Mouse (Mus musculus) hindbrain, postnatal 0 days (tissue): ENCODE measurements around the gene Prok2. TPM values are rescaled to one million over a fixed set of nuclear protein-coding genes. Genes with fewer than 3 reads are reported as not detected.
A peak's percentile ranks its signal among the peaks of the same experiment; 100 is the strongest.

Source experiments
- ATAC-seq: fragments of 200-750 bp; cut with Nextera tagmentation; 2 replicates; pipeline ENCODE4 v1.8.0; 2017; ENCODE audit warnings: mild to moderate bottlenecking, moderate TSS enrichment, moderate library complexity
- DNase-seq: peaks from one replicate; pipeline ENCODE4 v3.0.0-alpha.2; 2015; ENCODE audit warnings: low spot score
- H3K27ac ChIP-seq: fragments of 300-500 bp; sonication (generic); 2 replicates; pipeline ENCODE4 v1.5.1; 2014; ENCODE audit warnings: mild to moderate bottlenecking
- H3K27me3 ChIP-seq: fragments of 300-500 bp; sonication (generic); 2 replicates; pipeline ENCODE4 v1.6.1; 2014; ENCODE audit warnings: low read length, mixed read lengths; ENCODE audit not compliant: insufficient read depth
- H3K36me3 ChIP-seq: fragments of 300-500 bp; sonication (generic); 2 replicates; pipeline ENCODE4 v1.6.1; 2014; ENCODE audit warnings: low read length, mixed read lengths; ENCODE audit not compliant: insufficient read depth
- H3K4me1 ChIP-seq: fragments of 300-500 bp; sonication (generic); 2 replicates; pipeline ENCODE4 v1.6.1; 2014; ENCODE audit warnings: antibody characterized with exemption, low read length, mixed read lengths; ENCODE audit not compliant: insufficient read depth
- H3K4me2 ChIP-seq: fragments of 300-500 bp; sonication (generic); 2 replicates; pipeline ENCODE4 v1.6.1; 2014; ENCODE audit warnings: low read depth, mild to moderate bottlenecking, low read length, moderate library complexity, mixed read lengths
- H3K4me3 ChIP-seq: fragments of 300-500 bp; sonication (generic); 2 replicates; pipeline ENCODE4 v1.5.1; 2014; ENCODE audit warnings: low read length
- H3K9ac ChIP-seq: fragments of 300-500 bp; sonication (generic); replicated peaks from 2 replicates; pipeline ENCODE4 v1.6.1; 2014; ENCODE audit warnings: mild to moderate bottlenecking, low read length, moderate library complexity, mixed read lengths
- H3K9me3 ChIP-seq: fragments of 300-500 bp; sonication (generic); 2 replicates; pipeline ENCODE4 v1.6.1; 2016; ENCODE audit warnings: low read length, mixed read lengths
- CTCF ChIP-seq: IDR thresholded peaks from 2 replicates; pipeline ENCODE4 v1.5.1; 2016; ENCODE audit warnings: antibody characterized with exemption, control low read depth, low read depth
- WGBS: fragments of 180-500 bp; shearing (Covaris S2); extraction: QIAGEN DNeasy Blood & Tissue Kit; methylation state at CpG from one replicate; pipeline ENCODE4 v1.1.7; 2014; 5-methylcytosine and 5-hydroxymethylcytosine counted together
- polyA plus RNA-seq: library from polyadenylated mRNA; unstranded; fragments of >200 nt; fragmentation: Nextera tagmentation; extraction: Ambion mirVana; gene quantifications from 2 replicates; pipeline ENCODE4 v1.2.1, GENCODE M21; 2015
- total RNA-seq: library from RNA; depleted of rRNA; stranded (reverse); fragments of >200 nt; gene quantifications from 2 replicates; pipeline ENCODE4 v1.2.3, GENCODE M21; 2014

Prok2 gene
- total and polyA plus RNA-seq, 2 experiments from 2014 or later: 0.41 TPM; not detected in 1

DNA sequence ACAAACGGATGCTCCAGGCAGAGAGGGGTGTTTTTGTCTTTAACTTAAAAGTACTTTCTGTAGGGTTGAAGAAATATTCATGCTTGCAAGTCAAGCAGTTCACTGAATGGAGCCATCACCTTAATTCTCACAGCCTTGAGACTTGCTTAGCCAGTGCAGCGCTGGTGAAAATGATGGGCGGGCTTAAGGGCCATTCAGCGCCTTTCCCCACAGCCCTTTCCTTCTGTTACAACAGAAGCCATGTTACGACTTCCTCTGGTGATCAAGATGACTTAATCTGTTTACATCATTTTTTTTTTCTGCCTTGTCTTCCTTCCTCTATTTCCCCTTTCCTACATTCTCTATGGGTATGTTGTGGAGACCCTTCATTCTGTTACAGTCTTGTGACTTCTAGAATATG lies 20.1 kb upstream of the Prok2 start:
- WGBS: 86% methylated on average over 5 of the region's 5 CpGs
- H3K36me3 ChIP-seq: no peaks in the 10 kb centered on the region
- H3K4me1 ChIP-seq: peaks cover 7% of the 10 kb centered on the region
- H3K27ac ChIP-seq: no peak overlapping the region
- DNase-seq: no peak
- no peaks in the 10 kb centered on the region for H3K9me3 ChIP-seq
- ATAC-seq: no peak
- H3K27me3 ChIP-seq: no peaks in the 10 kb centered on the region
- no peak for TF ChIP-seq CTCF
- no peak overlapping the region for H3K4me2 ChIP-seq
- no peak overlapping the region for H3K4me3 ChIP-seq
- H3K9ac ChIP-seq: no peak overlapping the region

DNA sequence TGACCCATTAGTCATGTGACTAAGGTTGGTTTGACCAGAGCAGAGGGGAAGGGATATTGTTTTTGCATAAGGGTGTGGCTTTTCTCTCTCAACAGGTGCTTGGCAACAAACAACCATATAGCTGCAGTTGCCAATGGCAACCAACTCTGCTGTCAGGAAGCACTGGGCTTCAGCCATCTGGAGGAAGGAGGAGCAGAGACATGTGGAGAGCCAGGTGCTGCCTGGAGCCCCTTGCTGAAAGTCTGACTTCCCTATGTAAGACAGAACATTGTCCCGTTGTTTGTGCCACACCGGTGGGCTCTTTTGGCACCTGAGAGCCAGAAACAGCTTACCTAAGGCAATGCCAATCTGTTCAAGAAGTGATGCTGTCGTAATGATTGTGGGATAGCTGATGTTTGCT lies 16.7 kb upstream of the Prok2 start:
- H3K4me2 ChIP-seq: no peak overlapping the region
- peak; percentile 64 for DNase-seq
- peak; percentile 80 for ATAC-seq
- H3K36me3 ChIP-seq: no peaks in the 10 kb centered on the region
- H3K27me3 ChIP-seq: no peaks in the 10 kb centered on the region
- H3K9me3 ChIP-seq: no peaks in the 10 kb centered on the region
- H3K27ac ChIP-seq: no peak overlapping the region
- no peak overlapping the region for H3K9ac ChIP-seq
- no peak overlapping the region for H3K4me3 ChIP-seq
- TF ChIP-seq CTCF: no peak
- peaks cover 7% of the 10 kb centered on the region for H3K4me1 ChIP-seq
- WGBS: 59% methylated on average over 3 of the region's 3 CpGs

DNA sequence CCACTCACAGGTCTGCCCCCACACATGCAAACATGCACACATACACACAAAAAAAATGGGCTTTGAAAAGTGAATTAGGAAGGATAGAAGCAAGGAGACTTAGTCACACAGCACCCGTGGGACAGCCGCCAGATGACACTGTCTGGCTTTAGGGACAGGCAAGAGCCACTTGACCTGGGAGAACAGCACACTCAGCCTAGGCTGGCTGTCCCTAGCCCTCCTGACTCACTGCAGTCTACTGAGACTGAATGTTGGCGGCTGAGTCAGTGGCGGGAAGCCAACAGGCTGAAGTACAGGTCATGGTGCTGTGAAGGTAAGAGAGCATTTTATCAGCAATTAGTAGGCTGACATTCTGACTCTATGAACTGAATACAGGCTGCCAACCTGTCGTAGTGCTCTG lies 8.5 kb upstream of the Prok2 start:
- no peaks in the 10 kb centered on the region for H3K4me1 ChIP-seq
- H3K9me3 ChIP-seq: no peaks in the 10 kb centered on the region
- ATAC-seq (no peak), DNase-seq (no peak)
- H3K4me2 ChIP-seq: no peak overlapping the region
- H3K9ac ChIP-seq: no peak overlapping the region
- peaks cover 3% of the 10 kb centered on the region; the same call in 1 of the 2 replicates for H3K27me3 ChIP-seq
- H3K36me3 ChIP-seq: no peaks in the 10 kb centered on the region
- 77% methylated on average over 5 of the region's 5 CpGs for WGBS
- no peak for TF ChIP-seq CTCF
- H3K27ac ChIP-seq: no peak overlapping the region
- no peak overlapping the region for H3K4me3 ChIP-seq

DNA sequence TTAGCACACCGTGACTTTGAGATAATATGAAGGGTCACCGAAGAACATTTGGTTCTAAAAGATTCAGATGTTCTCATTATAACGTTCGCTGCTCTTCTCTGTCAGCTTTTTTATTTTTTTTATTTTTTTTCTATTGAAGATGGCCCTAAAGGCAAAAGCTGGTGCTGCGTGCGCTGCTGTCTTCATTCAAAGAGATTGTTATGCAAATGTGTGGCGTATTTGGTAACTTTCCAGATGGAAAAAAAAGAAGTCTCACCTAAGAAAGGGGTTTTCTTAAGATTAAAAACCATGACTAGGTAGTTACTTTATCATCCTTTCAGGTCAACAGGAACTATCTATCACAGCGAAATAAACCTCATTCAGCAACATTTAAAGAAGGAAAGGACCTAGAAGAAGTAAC lies 6.5 kb upstream of the Prok2 start:
- no peak overlapping the region for H3K4me3 ChIP-seq
- H3K9me3 ChIP-seq: no peaks in the 10 kb centered on the region
- no peak for TF ChIP-seq CTCF
- H3K27ac ChIP-seq: no peak overlapping the region
- no peak for DNase-seq
- H3K4me1 ChIP-seq: no peaks in the 10 kb centered on the region
- 53% methylated on average over 8 of the region's 8 CpGs for WGBS
- H3K27me3 ChIP-seq: peaks cover 11% of the 10 kb centered on the region; the same call in 1 of the 2 replicates
- no peak overlapping the region for H3K4me2 ChIP-seq
- no peak for ATAC-seq
- H3K9ac ChIP-seq: no peak overlapping the region
- no peaks in the 10 kb centered on the region for H3K36me3 ChIP-seq

DNA sequence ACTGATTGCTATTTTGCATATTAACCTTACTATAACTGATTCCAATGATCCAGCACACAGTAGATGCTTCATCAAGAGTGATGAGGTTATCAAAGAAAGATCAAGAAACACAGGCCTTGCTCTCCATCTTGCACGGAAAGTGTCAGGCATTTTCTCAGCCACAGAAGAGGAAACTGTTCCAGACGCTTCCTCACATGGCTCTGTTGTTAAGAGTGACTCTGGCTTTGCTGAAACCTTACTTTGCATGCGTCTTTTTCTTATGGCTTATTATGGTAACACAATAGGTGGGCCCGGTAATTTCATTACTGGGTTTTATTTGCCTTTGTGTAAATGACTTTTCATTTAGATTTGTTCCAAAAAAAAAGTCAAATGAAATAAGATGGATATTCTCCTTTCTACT lies 5.7 kb upstream of the Prok2 start:
- DNase-seq: no peak
- Histone ChIP-seq H3K36me3 (no peaks in the 10 kb centered on the region), H3K4me3 (no peak overlapping the region), H3K27me3 (peaks cover 16% of the 10 kb centered on the region; the same call in 1 of the 2 replicates), H3K27ac (no peak overlapping the region), H3K4me1 (no peaks in the 10 kb centered on the region), H3K9ac (no peak overlapping the region), H3K9me3 (no peaks in the 10 kb centered on the region), H3K4me2 (no peak overlapping the region)
- TF ChIP-seq CTCF: no peak
- 64% methylated on average over 4 of the region's 4 CpGs for WGBS
- no peak for ATAC-seq

DNA sequence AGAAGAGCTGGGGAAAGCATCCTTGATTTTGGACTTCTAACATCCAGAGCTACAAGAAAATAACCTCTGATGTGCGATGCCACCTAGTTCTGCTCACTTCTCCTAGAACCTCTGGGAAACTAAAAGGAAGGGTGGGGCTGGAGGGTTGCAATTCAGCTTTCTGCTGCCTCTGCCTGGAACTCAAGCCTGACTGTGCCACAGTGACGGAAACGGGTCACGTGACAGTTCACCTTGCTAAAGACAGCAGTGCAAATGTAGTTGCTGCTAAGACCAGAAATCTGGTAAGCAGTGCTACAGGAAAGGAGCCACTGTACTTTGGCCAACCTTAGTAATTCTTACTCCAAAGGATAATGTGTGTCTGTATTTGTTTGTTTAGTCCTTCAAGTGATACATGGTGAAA lies 3.7 kb upstream of the Prok2 start:
- Histone ChIP-seq H3K9me3 (no peaks in the 10 kb centered on the region), H3K36me3 (no peaks in the 10 kb centered on the region), H3K4me2 (no peak overlapping the region), H3K27me3 (peaks cover 25% of the 10 kb centered on the region), H3K4me3 (no peak overlapping the region), H3K4me1 (peaks cover 9% of the 10 kb centered on the region; the same call in 1 of the 2 replicates), H3K27ac (no peak overlapping the region), H3K9ac (no peak overlapping the region)
- ATAC-seq (no peak), DNase-seq (no peak)
- WGBS: 92% methylated on average over 4 of the region's 4 CpGs
- no peak for TF ChIP-seq CTCF

DNA sequence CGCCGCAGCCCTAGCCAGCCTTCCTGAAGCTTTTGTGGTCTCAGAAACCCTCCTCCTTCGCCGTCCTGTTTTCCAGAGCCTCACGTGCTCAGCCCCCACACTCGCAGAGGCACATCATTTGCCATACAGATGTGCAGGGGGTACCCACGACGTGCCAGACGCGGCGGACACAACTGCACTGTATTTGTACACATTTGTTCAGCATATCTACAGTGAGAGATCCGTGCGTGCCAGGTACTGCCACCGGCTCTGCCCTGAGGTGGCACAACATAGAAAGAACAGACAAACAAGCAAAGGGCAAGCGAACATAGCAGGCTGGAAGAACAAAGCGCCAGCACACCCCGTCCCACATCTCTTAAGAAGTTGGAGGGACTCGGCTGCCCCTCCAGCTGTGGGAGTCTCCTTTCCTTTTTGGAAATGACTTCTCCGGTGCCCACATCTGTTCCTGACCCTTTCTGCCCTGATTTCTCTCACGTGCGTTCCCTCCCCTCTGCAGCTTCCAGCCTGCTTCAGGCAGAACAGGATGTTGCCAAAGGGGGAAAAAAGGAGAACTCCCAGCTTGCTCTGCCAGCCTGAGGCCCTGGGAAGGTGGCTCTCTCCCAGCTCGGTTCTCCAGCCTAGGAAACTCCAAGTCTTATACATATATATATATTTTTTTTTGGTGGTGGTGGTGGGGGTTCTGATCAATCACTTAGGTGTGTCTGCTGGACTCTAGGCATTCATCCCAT lies 548 bp upstream of the Prok2 start:
- DNase-seq (peak; percentile 10), ATAC-seq (peak; percentile 45; the same call in 1 of the 2 replicates)
- Histone ChIP-seq H3K27me3 (peaks cover 31% of the 10 kb centered on the region), H3K36me3 (no peaks in the 10 kb centered on the region), H3K9ac (peak overlapping the region; percentile 41), H3K4me1 (peaks cover 9% of the 10 kb centered on the region; the same call in 1 of the 2 replicates), H3K4me3 (peak overlapping the region; percentile 48), H3K4me2 (peak overlapping the region; percentile 96), H3K27ac (no peak overlapping the region), H3K9me3 (no peaks in the 10 kb centered on the region)
- 3% methylated on average over 22 of the region's 22 CpGs for WGBS
- TF ChIP-seq CTCF: no peak
